Mouse (Mus musculus): ENCODE measurements around the gene Znhit2.
"Not testable (repeated sequence)": the region's sequence is repeated elsewhere in the genome, so short reads cannot be mapped to it uniquely, and the experiment has no call there.

The Znhit2 gene

GRCm38 (mm10) chr19:6061021-6061533, at the start of gene Znhit2:
TSS of gene Znhit2 (plus strand) at chr19:6061192.
- peak; percentile 87 for DNase-seq (ENCODE audit: extremely low read depth, insufficient read length, low spot score)

DNA sequence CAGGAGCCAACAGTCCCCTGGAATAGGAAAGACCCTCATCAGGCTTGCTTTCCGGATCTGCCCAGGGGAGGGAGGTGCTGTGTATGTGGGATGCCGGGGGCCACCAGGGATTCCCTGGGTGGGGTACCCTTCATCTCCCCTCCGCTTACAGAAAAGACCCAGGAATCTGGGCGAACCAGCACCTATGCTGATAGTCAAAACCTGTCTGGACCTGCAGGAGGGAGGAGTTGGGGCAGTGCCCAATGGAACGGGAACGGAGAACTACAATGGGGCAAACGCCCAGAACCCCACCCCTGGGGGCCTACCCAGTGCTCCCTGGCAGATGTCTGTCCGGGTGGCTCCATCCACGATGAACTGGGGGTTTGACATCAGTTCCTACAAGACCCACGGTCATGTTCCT, 47.3 kb upstream of the Znhit2 start:
- DNase-seq (ENCODE audit: extremely low read depth, insufficient read length, low spot score): no peak

GRCm38 (mm10) chr19:6014991-6015510, 45.9 kb upstream of the Znhit2 start:
- peak; percentile 82 for DNase-seq (ENCODE audit: extremely low read depth, insufficient read length, low spot score)

DNA sequence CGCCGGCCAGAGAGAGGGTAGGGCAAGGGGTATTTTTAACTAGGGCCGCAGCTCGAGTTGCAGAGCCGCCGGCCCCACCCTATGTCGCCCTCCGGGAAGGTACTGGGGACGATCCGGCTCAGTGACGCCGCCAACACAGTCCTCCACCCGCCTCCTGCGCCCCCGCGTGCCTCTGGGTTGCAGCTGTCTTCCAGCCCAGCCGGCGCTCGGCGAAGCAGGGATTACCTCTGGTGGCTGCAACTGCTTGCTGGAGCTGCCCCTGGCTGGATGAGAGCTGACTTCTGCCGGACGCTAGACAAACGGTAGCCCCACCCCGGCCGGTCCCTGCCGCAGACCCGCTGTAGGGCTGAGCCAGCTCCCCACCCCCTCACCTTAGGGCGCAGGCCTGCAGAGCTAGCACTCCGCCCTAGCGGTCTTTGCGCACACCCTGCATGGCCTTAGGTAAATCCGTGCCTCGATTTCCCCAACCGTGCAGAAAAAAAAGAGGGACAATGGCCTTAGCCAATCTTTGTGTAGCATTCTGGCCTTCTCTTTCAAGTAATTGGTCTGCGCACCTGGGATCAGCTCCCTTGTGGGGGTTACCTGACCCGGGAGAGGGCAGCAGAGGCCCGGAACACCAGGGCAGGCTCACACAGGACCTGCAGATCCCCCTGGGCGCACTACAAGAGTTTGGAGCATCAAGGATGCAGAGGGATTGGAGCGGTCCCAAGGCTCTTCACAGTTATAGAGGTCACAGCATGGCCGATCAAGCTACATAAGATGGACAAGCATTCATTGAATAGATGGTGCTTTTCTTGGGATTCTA, 45.3 kb upstream of the Znhit2 start, which contains the start of gene Capn1:
TSS of gene Capn1 (minus strand) at position 387 of the 805 bp plus-strand sequence.
- peak; percentile 79 for DNase-seq (ENCODE audit: extremely low read depth, insufficient read length, low spot score)

DNA sequence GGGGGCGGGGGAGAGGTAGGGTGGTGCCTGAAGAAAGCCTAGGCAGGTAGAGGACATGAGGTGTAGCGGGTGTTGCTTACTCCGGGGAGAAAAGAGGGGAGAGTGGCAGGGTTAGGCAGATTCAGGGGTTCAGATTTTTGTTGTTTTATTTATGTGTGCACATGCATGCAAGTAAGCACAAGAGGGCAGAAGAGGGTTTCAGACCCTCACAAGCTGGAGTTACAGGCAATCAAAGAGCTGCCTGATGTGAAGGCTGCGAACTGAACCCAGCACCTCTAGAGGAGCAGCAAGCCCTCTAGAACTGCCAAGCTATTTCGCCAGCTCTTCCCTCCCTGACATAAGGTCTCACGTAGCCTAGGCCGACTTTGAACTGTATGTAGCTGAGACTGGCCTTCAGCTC, 44.5 kb upstream of the Znhit2 start:
- DNase-seq (ENCODE audit: extremely low read depth, insufficient read length, low spot score): no peak

GRCm38 (mm10) chr19:6018142-6019089, 42.6 kb upstream of the Znhit2 start:
- peak; percentile 57 for DNase-seq (ENCODE audit: extremely low read depth, insufficient read length, low spot score)

- DNase-seq (ENCODE audit: extremely low read depth, insufficient read length, low spot score): no peak
Measured at GRCm38 (mm10) chr19:6020276-6020675, 40.7 kb upstream of the Znhit2 start.

DNA sequence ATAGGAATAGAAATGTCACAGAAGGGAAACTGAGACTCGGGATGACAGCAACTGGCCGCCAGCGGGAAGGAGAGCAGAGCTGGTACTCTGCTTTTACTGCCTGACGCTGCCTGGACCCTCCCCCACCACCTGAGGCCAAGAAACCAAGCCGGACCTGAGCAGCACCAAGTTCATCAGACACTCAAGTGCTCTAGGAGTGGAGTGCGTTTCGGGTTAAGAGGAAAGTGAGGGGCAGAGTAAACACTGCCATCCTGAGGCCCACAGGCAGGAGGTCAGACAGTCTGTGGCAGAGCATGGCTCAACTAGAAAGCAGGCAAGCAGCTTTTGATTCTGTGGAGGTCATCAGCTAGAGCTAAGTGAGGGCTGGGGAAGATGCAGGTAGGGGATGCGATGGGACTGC, 37.9 kb upstream of the Znhit2 start:
- no peak for DNase-seq (ENCODE audit: extremely low read depth, insufficient read length, low spot score)

DNA sequence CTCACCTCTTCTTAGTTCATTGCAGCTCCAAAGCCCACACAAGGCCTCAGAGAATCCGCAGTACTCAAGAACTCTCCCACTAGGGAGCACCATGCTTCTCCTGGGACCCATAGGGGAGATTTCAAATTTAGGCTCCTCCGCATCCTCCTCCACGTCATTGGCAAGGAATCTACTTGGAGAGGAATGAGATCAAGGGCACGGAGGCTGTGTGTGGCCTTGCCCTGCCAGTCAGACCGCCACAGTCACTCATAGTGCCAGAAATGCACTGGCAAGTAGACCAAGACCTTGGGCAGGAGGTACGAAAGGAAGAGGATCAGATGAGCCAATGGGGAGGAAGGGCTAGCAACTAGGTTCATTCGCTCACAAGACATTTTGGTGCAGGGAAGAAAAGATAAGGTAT, 37.1 kb upstream of the Znhit2 start:
- no peak for DNase-seq (ENCODE audit: extremely low read depth, insufficient read length, low spot score)

- peak; percentile 39 for DNase-seq (ENCODE audit: extremely low read depth, insufficient read length, low spot score)
Measured at GRCm38 (mm10) chr19:6028991-6029390, 32.0 kb upstream of the Znhit2 start.

GRCm38 (mm10) chr19:6029426-6029825, 31.6 kb upstream of the Znhit2 start:
- DNase-seq (ENCODE audit: extremely low read depth, insufficient read length, low spot score): no peak

- DNase-seq (ENCODE audit: extremely low read depth, insufficient read length, low spot score): no peak
Measured at GRCm38 (mm10) chr19:6030520-6031280, 30.3 kb upstream of the Znhit2 start.

GRCm38 (mm10) chr19:6035966-6036585, 24.9 kb upstream of the Znhit2 start:
- DNase-seq (ENCODE audit: extremely low read depth, insufficient read length, low spot score): no peak

DNA sequence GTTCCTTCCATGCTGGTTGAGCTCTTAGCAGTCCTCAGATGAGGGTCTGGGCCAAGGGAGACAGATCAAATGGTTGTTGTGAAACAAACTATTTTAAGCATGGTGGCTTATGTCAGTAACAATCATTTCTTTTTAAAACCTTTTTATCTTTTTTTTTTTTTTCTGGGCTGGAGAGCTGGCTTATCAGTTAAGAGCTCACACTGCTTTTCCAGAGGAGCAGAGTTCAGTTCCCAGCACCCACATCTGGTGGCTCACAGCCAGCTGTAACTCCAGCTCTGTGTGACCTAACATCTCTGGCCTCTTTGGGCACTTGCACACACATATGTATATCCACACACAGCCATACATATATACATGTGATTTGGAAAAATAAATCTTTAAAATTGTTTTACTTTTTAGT, 23.3 kb upstream of the Znhit2 start:
- no peak for DNase-seq (ENCODE audit: extremely low read depth, insufficient read length, low spot score)

- no peak for DNase-seq (ENCODE audit: extremely low read depth, insufficient read length, low spot score)
Measured at GRCm38 (mm10) chr19:6038326-6038725, 22.7 kb upstream of the Znhit2 start.

DNA sequence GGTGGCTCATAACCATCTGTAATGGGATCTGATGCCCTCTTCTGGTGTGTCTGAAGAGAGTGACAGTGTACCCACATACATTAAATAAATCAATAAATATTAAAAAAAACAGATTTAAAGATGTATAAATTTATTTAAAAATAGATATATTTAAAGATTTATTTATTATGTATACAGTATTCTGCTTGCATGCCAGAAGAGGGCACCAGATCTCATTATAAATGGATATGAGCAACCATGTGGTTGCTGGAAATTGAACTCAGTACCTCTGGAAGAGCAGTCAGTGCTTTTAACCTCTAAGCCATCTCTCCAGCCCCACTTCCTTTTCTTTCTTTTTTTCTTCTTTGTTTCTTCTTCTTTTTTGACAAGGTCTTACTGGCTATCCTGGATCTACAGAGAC, 21.0 kb upstream of the Znhit2 start:
- DNase-seq (ENCODE audit: extremely low read depth, insufficient read length, low spot score): no peak

- DNase-seq (ENCODE audit: extremely low read depth, insufficient read length, low spot score): no peak
Measured at GRCm38 (mm10) chr19:6042293-6042692, 18.7 kb upstream of the Znhit2 start.

DNA sequence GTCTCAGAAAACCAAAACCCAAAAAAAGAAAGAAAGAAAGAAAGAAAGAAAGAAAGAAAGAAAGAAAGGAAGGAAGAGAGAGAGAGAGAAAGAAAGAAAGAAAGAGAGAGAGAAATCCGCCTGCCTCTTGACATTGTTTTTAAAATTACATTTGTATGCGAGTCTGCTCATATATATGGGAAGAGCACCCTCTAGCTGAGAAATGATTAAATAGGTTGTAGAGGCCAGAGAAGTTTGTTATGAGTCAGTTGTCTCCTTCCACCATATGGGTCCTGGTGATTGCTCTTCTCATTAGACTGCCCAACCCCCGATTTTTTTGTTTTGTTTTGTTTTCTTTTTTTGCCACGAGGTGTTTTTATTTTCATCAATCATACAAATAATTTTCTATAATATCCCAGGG, 16.9 kb upstream of the Znhit2 start:
- not testable (repeated sequence) for DNase-seq (ENCODE audit: extremely low read depth, insufficient read length, low spot score)

DNA sequence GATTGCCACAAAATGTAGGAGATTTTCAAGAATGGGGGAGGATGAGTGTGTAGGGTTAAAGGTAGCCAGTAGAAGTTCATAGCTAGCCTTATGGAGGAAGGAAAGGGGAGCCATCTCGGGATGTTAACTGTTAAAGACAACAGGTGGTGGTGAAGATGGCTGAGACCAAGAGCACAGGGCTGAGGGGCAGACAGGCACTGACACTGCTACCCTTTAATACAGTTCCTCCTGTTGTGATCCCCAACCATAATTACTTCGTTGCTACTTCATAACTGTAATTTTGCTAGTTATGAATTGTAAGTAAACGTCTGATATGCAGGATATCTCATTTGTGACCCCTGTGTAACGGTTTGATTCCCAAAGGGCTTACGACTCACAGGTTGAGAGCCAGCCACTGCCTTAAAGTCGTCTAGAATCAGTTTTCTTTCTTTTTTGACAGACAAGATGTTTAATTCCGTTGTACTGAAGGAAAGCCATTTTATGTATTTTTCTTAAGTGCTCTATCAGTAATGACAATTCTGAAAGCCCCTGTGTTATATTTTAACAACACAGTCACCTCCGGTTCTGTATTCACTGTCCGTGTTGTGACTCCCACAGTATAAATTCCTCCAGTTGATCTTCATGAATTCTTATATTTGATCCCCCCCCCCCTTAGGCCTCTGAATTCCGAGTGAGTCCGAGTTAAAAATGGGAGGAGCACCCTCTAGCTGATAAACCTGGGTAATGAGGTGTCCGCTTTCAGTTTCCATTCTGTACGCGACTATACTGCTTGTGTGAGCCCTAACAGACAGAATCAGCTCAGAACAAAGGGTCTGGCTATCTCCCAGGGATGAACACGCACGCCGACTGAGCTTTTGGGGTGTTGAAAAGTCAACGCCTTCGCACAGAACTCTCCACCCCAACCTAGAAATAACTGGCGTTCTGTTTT, 15.4 kb upstream of the Znhit2 start:
- no peak for DNase-seq (ENCODE audit: extremely low read depth, insufficient read length, low spot score)
